Mouse (Mus musculus): ENCODE results near the gene Cadm2. TPM values are rescaled to one million over a fixed set of nuclear protein-coding genes. Genes with fewer than 3 reads are reported as not detected.

The Cadm2 gene
- polyA plus RNA-seq, 2 experiments: 2.8 to 3.8 TPM

GRCm38 (mm10) chr16:67182958-67183357 is 437.8 kb downstream of the Cadm2 start:
- Histone ChIP-seq H3K27me3 (ENCODE audit: control insufficient read depth, insufficient read depth, low read length) (no peaks in the 10 kb centered on the region), H3K9ac (ENCODE audit: low read depth, low read length, severe bottlenecking) (no peak overlapping the region), H3K36me3 (ENCODE audit: control insufficient read depth, insufficient read depth, low read length) (no peaks in the 10 kb centered on the region), H3K9me3 (ENCODE audit: control insufficient read depth, low read length) (no peaks in the 10 kb centered on the region), H3K4me1 (ENCODE audit: control insufficient read depth, insufficient read depth, low read length) (no peaks in the 10 kb centered on the region), H3K4me2 (replicated peaks; ENCODE audit: low read depth, low read length, severe bottlenecking) (no peak overlapping the region), H3K27ac (replicated peaks; ENCODE audit: low read depth, low read length) (no peak overlapping the region), H3K4me3 (replicated peaks; ENCODE audit: low read length) (no peak overlapping the region)
- no peak for TF ChIP-seq POLR2A (IDR thresholded peaks at IDR 0.05; ENCODE audit: borderline replicate concordance, extremely low read depth, insufficient read depth, insufficient read length)
- ATAC-seq (ENCODE audit: low FRiP score, low read depth): no peak
- WGBS: 86% methylated on average over 5 of the region's 5 CpGs
- no peak for DNase-seq (ENCODE audit: low spot score)

- Histone ChIP-seq H3K9ac (ENCODE audit: low read depth, low read length, severe bottlenecking) (no peak overlapping the region), H3K27ac (replicated peaks; ENCODE audit: low read depth, low read length) (no peak overlapping the region), H3K36me3 (ENCODE audit: control insufficient read depth, insufficient read depth, low read length) (no peaks in the 10 kb centered on the region), H3K4me2 (replicated peaks; ENCODE audit: low read depth, low read length, severe bottlenecking) (no peak overlapping the region), H3K9me3 (ENCODE audit: control insufficient read depth, low read length) (no peaks in the 10 kb centered on the region), H3K4me3 (replicated peaks; ENCODE audit: low read length) (no peak overlapping the region), H3K27me3 (ENCODE audit: control insufficient read depth, insufficient read depth, low read length) (no peaks in the 10 kb centered on the region), H3K4me1 (ENCODE audit: control insufficient read depth, insufficient read depth, low read length) (no peaks in the 10 kb centered on the region)
- DNase-seq (ENCODE audit: low spot score): no peak
- ATAC-seq (ENCODE audit: low FRiP score, low read depth): no peak
- 79% methylated on average over 4 of the region's 4 CpGs for WGBS
- TF ChIP-seq POLR2A (IDR thresholded peaks at IDR 0.05; ENCODE audit: borderline replicate concordance, extremely low read depth, insufficient read depth, insufficient read length): no peak
Observed at GRCm38 (mm10) chr16:67175386-67175785, 445.3 kb downstream of the Cadm2 start.

DNA sequence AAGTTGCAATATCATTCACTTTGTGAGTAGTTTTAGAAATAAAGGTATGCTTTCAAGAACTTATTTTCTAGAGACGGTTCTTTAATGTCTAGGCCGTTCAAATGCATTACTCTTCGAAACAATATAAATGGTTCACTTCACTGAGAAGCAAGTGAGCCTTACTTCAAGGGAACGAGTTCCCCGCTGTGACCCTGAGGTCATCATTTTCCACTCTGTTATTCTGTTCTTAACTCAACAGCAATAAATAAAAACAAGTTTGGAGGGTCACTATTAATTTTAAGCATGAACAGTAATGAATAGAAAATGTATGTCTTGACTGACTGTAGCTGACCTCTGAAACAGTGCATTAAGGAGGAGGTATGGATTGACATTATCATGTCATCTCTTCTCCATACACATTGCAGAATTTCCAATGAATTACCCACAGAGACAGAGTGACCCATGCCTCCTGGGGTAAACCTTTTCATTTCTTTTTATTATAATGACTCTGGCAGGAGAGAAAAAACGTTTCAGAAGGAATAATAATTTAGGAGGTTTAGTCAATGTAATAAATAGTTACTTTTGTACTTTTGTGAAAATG is 458.4 kb downstream of the Cadm2 start:
- H3K4me3 ChIP-seq (replicated peaks; ENCODE audit: low read length): no peak overlapping the region

DNA sequence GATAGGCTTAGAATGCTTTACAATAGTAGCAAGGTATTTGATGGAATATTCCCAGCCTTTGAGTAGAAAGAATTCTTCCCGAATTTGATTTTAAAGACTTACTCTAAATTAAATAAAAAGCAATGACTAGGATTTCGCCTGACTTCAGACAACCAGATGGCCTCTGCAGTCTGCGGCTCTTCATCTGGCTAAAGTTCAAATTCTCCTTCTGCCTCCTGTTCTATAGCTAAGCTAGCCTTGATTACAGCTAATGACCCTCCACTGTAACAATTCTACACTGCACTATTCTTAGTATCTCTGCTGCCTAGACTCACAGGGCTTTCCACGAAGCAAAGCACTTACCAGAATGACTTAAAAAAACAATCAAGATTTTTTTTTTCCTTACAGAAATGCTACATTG is 495.9 kb downstream of the Cadm2 start:
- no peak overlapping the region for H3K4me3 ChIP-seq (replicated peaks; ENCODE audit: low read length)
- H3K36me3 ChIP-seq (ENCODE audit: control insufficient read depth, insufficient read depth, low read length): no peaks in the 10 kb centered on the region
- H3K27me3 ChIP-seq (ENCODE audit: control insufficient read depth, insufficient read depth, low read length): no peaks in the 10 kb centered on the region
- no peak overlapping the region for H3K9ac ChIP-seq (ENCODE audit: low read depth, low read length, severe bottlenecking)
- DNase-seq (ENCODE audit: low spot score): no peak
- H3K9me3 ChIP-seq (ENCODE audit: control insufficient read depth, low read length): no peaks in the 10 kb centered on the region
- H3K27ac ChIP-seq (replicated peaks; ENCODE audit: low read depth, low read length): no peak overlapping the region
- ATAC-seq (ENCODE audit: low FRiP score, low read depth): no peak
- 66% methylated on average over 4 of the region's 4 CpGs for WGBS
- no peak overlapping the region for H3K4me2 ChIP-seq (replicated peaks; ENCODE audit: low read depth, low read length, severe bottlenecking)
- no peak for TF ChIP-seq POLR2A (IDR thresholded peaks at IDR 0.05; ENCODE audit: borderline replicate concordance, extremely low read depth, insufficient read depth, insufficient read length)
- no peaks in the 10 kb centered on the region for H3K4me1 ChIP-seq (ENCODE audit: control insufficient read depth, insufficient read depth, low read length)

More for the DNA sequence above, 458.4 kb downstream of the Cadm2 start:
- Histone ChIP-seq H3K36me3 (ENCODE audit: control insufficient read depth, insufficient read depth, low read length) (no peaks in the 10 kb centered on the region), H3K4me2 (replicated peaks; ENCODE audit: low read depth, low read length, severe bottlenecking) (no peak overlapping the region), H3K27ac (replicated peaks; ENCODE audit: low read depth, low read length) (no peak overlapping the region), H3K9ac (ENCODE audit: low read depth, low read length, severe bottlenecking) (no peak overlapping the region), H3K9me3 (ENCODE audit: control insufficient read depth, low read length) (no peaks in the 10 kb centered on the region), H3K4me1 (ENCODE audit: control insufficient read depth, insufficient read depth, low read length) (no peaks in the 10 kb centered on the region), H3K27me3 (ENCODE audit: control insufficient read depth, insufficient read depth, low read length) (no peaks in the 10 kb centered on the region)
- no peak for DNase-seq (ENCODE audit: low spot score)
- ATAC-seq (ENCODE audit: low FRiP score, low read depth): no peak
- 46% methylated on average over 6 of the region's 6 CpGs for whole genome bisulfite sequencing
- TF ChIP-seq POLR2A (IDR thresholded peaks at IDR 0.05; ENCODE audit: borderline replicate concordance, extremely low read depth, insufficient read depth, insufficient read length): no peak

DNA sequence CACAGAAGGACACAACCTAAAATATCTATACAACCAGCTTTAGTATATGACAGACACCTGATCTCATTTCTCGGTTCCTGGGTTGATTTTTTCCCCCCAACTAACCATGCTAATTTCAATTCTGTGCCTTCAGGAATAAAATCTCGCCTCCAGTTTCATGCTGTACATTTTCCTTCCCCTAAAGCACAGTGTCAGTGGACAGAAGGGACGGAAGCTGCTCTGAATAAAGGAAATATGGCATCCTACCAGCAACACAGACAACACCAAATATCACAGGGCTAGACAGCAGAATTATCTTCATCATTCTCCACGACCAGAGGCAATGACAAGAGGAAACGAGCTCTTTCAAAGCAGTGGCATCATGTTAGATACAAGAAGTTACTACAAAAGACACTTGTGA is 498.2 kb downstream of the Cadm2 start:
- 70% methylated on average over 5 of the region's 5 CpGs for WGBS
- no peaks in the 10 kb centered on the region for H3K9me3 ChIP-seq (ENCODE audit: control insufficient read depth, low read length)
- H3K4me1 ChIP-seq (ENCODE audit: control insufficient read depth, insufficient read depth, low read length): no peaks in the 10 kb centered on the region
- no peaks in the 10 kb centered on the region for H3K27me3 ChIP-seq (ENCODE audit: control insufficient read depth, insufficient read depth, low read length)
- H3K4me2 ChIP-seq (replicated peaks; ENCODE audit: low read depth, low read length, severe bottlenecking): no peak overlapping the region
- no peak overlapping the region for H3K4me3 ChIP-seq (replicated peaks; ENCODE audit: low read length)
- no peak for TF ChIP-seq POLR2A (IDR thresholded peaks at IDR 0.05; ENCODE audit: borderline replicate concordance, extremely low read depth, insufficient read depth, insufficient read length)
- H3K27ac ChIP-seq (replicated peaks; ENCODE audit: low read depth, low read length): no peak overlapping the region
- no peaks in the 10 kb centered on the region for H3K36me3 ChIP-seq (ENCODE audit: control insufficient read depth, insufficient read depth, low read length)
- DNase-seq (ENCODE audit: low spot score): no peak
- H3K9ac ChIP-seq (ENCODE audit: low read depth, low read length, severe bottlenecking): no peak overlapping the region
- ATAC-seq (ENCODE audit: low FRiP score, low read depth): no peak

DNA sequence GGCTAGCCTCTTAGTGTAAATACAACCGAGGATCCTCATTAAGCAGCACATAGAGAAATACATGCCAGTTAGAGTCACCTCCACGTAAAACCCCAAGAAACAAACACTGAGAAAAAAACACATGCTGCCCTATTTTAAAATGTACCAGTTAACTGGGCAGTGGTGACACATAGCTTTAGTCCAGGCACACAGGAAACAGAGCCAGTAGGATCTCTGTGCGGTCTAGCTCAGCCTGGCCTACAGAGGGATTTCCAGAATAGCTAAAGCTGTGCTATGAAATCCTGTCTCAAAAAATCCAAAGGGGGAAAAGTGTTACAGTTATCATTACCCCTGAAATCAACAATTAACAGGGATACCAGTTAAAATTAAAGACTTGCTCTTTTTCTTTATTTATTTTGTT is 498.9 kb downstream of the Cadm2 start:
- DNase-seq (ENCODE audit: low spot score): no peak
- WGBS: 72% methylated on average over 3 of the region's 3 CpGs
- no peak overlapping the region for H3K9ac ChIP-seq (ENCODE audit: low read depth, low read length, severe bottlenecking)
- no peaks in the 10 kb centered on the region for H3K36me3 ChIP-seq (ENCODE audit: control insufficient read depth, insufficient read depth, low read length)
- H3K27me3 ChIP-seq (ENCODE audit: control insufficient read depth, insufficient read depth, low read length): no peaks in the 10 kb centered on the region
- no peak for ATAC-seq (ENCODE audit: low FRiP score, low read depth)
- no peaks in the 10 kb centered on the region for H3K9me3 ChIP-seq (ENCODE audit: control insufficient read depth, low read length)
- TF ChIP-seq POLR2A (IDR thresholded peaks at IDR 0.05; ENCODE audit: borderline replicate concordance, extremely low read depth, insufficient read depth, insufficient read length): no peak
- no peaks in the 10 kb centered on the region for H3K4me1 ChIP-seq (ENCODE audit: control insufficient read depth, insufficient read depth, low read length)
- no peak overlapping the region for H3K27ac ChIP-seq (replicated peaks; ENCODE audit: low read depth, low read length)
- no peak overlapping the region for H3K4me2 ChIP-seq (replicated peaks; ENCODE audit: low read depth, low read length, severe bottlenecking)
- H3K4me3 ChIP-seq (replicated peaks; ENCODE audit: low read length): no peak overlapping the region
